Mouse (Mus musculus) brain, embryonic 14.5 days (tissue): Measurements from ENCODE around the gene Grk6.

Experiments
- CTCF ChIP-seq: fragments of 200-500 bp; IDR thresholded peaks from 2 replicates; pipeline ENCODE4 v1.5.1; 2012; ENCODE audit warnings: inconsistent platforms, mild to moderate bottlenecking, moderate library complexity, borderline replicate concordance; ENCODE audit not compliant: insufficient read depth, insufficient read length; ENCODE audit errors: extremely low read depth
- POLR2A ChIP-seq: fragments of 200-500 bp; IDR thresholded peaks from 2 replicates; pipeline ENCODE4 v1.6.1; 2012; ENCODE audit warnings: mild to moderate bottlenecking, inconsistent platforms, borderline replicate concordance; ENCODE audit not compliant: poor library complexity, insufficient read depth, insufficient read length, severe bottlenecking; ENCODE audit errors: extremely low read depth

DNA sequence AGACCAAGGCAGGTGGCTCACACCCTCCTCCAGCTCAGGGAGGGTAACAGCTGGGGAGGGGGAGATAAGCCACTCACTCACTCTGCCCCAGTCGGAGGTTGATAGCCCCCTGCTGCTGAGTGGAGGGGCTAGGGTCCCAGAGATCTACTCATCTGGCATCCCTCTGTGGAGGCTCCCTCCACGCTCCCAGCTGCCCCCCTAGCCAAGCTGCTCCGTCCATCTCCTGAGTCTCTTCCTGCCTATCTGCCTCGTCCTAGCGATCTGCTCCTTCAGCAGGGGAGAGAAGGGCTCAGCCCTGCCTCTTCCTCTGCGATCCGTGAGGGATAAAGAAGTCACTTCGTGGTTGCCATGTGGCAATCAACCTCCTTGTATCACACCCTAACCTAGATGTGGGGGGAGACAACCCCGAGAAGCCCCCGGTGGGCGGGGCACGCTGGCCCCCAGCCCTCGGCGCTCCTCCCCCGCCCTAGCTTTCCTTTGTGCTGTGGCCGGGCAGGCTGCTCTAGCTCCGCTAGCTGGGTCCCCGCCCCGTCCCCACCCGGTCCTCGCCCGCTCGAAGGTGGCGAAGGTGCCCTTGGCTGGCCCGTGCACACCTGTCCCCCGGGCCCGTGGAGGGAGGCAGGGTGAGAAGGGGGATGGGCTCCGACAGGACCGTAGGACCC, 42.2 kb downstream of the Grk6 start:
- peak; percentile 20; the same call in 1 of the 2 replicates for TF ChIP-seq POLR2A
- TF ChIP-seq CTCF: no peak
